Mouse (Mus musculus) bone marrow, adult 2 months (tissue): Measurements from ENCODE around the gene Mylk.

Experiments used
- CTCF ChIP-seq: fragments of 200-500 bp; IDR thresholded peaks from 2 replicates; pipeline ENCODE4 v1.5.1; 2011; ENCODE audit warnings: low read length, control low read depth; ENCODE audit not compliant: control insufficient read depth, insufficient read depth
- POLR2A ChIP-seq: fragments of 200-500 bp; IDR thresholded peaks from 2 replicates; pipeline ENCODE4 v1.6.1; 2011; ENCODE audit warnings: low read depth, mild to moderate bottlenecking, control low read depth, low read length, borderline replicate concordance; ENCODE audit not compliant: control insufficient read depth

DNA sequence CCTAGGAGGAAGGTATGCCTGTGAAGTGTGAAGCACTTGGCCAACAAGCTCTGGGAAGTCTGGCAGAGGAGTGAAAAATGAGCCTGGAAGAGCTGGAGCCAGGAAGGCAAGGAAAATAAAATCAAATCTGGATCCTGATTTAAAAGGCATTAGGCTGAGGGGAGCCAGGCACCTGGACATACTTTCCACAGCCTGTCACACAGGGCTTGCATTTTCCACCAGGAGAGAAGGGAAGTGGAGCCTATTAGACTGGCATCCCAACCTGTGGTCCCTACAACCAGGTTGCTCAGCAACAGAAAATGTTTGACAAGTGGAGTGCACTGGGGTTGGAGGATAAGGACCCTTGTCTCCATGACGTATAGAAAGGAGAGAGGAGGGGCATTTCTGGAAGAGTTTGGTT lies 89.5 kb downstream of the Mylk start:
- no peak for TF ChIP-seq POLR2A
- no peak for TF ChIP-seq CTCF
